Mouse (Mus musculus): ENCODE measurements around the gene Sik1.

DNA sequence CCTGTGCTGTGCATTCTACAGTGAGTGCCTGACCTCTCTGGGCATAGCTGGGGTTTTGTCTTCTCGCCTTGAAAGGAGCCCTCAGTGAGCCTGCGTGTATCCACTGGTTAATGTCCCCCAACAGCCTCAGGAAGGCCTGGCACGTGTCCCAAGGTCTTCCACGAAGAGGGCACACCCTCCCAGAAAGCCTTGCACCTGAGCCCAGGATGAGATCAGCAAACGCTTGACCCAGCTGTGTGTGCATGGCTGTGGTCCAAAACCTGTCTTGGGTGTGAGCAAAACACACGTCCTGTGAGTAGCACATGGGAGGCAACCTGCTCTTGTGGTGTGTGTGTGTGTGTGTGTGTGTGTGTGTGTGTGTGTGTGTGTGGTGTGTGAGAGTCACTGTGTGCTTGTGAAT, 28.9 kb downstream of the Sik1 start:
- no peak for TF ChIP-seq MYOD1 (IDR thresholded peaks at IDR 0.05; ENCODE audit: control insufficient read depth, insufficient read length, low read depth)
- no peak for TF ChIP-seq CEBPB (IDR thresholded peaks at IDR 0.05; ENCODE audit: low read depth)
